Mouse (Mus musculus): ENCODE results near the gene Gm29735.
"Not testable (repeated sequence)": the region's sequence is repeated elsewhere in the genome, so short reads cannot be mapped to it uniquely, and the experiment has no call there.

DNA sequence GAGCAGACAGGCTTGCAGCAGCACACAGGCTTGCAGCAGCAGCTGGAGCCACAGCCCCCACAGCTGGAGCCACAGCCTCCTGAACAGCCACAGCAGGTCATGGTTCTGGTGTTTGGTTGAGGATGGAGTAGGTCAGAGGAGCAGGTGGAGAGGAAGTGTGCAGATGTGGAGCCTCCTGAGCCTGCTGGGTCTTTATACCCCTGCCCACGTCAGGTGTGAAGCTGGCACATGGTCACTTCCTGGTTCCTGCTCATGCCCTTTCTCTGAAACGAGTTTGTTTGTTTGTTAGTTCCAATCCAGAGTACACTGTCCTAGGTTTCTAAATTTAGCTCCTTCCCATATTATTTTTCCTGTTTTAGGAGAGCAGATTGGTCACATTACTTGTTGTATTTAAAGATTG is at the start of gene Gm29735:
- not testable (repeated sequence) for TF ChIP-seq CTCF (IDR thresholded peaks at IDR 0.05; ENCODE audit: control insufficient read depth, insufficient read depth, insufficient read length); CEBPB (IDR thresholded peaks at IDR 0.05; ENCODE audit: low read depth); USF1 (IDR thresholded peaks at IDR 0.05; ENCODE audit: low read depth); MAX (IDR thresholded peaks at IDR 0.05); MYOD1 (IDR thresholded peaks at IDR 0.05; ENCODE audit: control insufficient read depth, insufficient read length, low read depth); MYOG (IDR thresholded peaks at IDR 0.05; ENCODE audit: control insufficient read depth, extremely low read depth, insufficient read length); FOSL1 (IDR thresholded peaks at IDR 0.05; ENCODE audit: insufficient read depth, low read length, poor library complexity, severe bottlenecking)
